Mouse (Mus musculus) lung, embryonic 15.5 days (tissue): ENCODE measurements around the gene Dab2ip. TPM values are rescaled to one million over a fixed set of nuclear protein-coding genes. Genes with fewer than 3 reads are reported as not detected.

Experiments used
- ATAC-seq: fragments of 200-750 bp; cut with Nextera tagmentation; 2 replicates; pipeline ENCODE4 v1.8.0; 2017; ENCODE audit warnings: moderate number of reproducible peaks, borderline replicate concordance; ENCODE audit not compliant: low FRiP score, low TSS enrichment; ENCODE audit errors: extremely low read depth
- H3K27ac ChIP-seq: fragments of 300-500 bp; sonication (generic); 2 replicates; pipeline ENCODE4 v1.5.1; 2015; ENCODE audit warnings: moderate library complexity, mild to moderate bottlenecking, inconsistent platforms
- H3K27me3 ChIP-seq: fragments of 300-500 bp; sonication (generic); 2 replicates; pipeline ENCODE4 v1.6.1; 2015; ENCODE audit warnings: inconsistent platforms
- H3K36me3 ChIP-seq: fragments of 300-500 bp; sonication (generic); 2 replicates; pipeline ENCODE4 v1.6.1; 2015; ENCODE audit warnings: inconsistent platforms
- H3K4me1 ChIP-seq: fragments of 300-500 bp; sonication (generic); 2 replicates; pipeline ENCODE4 v1.6.1; 2015; ENCODE audit warnings: inconsistent platforms
- H3K4me2 ChIP-seq: fragments of 300-500 bp; sonication (generic); 2 replicates; pipeline ENCODE4 v1.6.1; 2015; ENCODE audit warnings: inconsistent platforms, mild to moderate bottlenecking, moderate library complexity
- H3K4me3 ChIP-seq: fragments of 300-500 bp; sonication (generic); 2 replicates; pipeline ENCODE4 v1.5.1; 2015; ENCODE audit warnings: mild to moderate bottlenecking, inconsistent platforms
- H3K9ac ChIP-seq: fragments of 300-500 bp; sonication (generic); 2 replicates; pipeline ENCODE4 v1.6.1; 2015; ENCODE audit warnings: inconsistent platforms
- H3K9me3 ChIP-seq: fragments of 300-500 bp; sonication (generic); 2 replicates; pipeline ENCODE4 v1.6.1; 2016; ENCODE audit warnings: inconsistent platforms
- WGBS: fragments of 180-500 bp; shearing (Covaris S2); methylation state at CpG from one replicate; pipeline ENCODE4 v1.1.7; 2015; 5-methylcytosine and 5-hydroxymethylcytosine counted together
- polyA plus RNA-seq: library from polyadenylated mRNA; unstranded; fragments of >200 nt; fragmentation: Nextera tagmentation; extraction: Ambion mirVana; gene quantifications from 2 replicates; pipeline ENCODE4 v1.2.1, GENCODE M21; 2015

Dab2ip gene
- polyA plus RNA-seq, 1 experiment from 2014 or later, result 54.2 TPM

DNA sequence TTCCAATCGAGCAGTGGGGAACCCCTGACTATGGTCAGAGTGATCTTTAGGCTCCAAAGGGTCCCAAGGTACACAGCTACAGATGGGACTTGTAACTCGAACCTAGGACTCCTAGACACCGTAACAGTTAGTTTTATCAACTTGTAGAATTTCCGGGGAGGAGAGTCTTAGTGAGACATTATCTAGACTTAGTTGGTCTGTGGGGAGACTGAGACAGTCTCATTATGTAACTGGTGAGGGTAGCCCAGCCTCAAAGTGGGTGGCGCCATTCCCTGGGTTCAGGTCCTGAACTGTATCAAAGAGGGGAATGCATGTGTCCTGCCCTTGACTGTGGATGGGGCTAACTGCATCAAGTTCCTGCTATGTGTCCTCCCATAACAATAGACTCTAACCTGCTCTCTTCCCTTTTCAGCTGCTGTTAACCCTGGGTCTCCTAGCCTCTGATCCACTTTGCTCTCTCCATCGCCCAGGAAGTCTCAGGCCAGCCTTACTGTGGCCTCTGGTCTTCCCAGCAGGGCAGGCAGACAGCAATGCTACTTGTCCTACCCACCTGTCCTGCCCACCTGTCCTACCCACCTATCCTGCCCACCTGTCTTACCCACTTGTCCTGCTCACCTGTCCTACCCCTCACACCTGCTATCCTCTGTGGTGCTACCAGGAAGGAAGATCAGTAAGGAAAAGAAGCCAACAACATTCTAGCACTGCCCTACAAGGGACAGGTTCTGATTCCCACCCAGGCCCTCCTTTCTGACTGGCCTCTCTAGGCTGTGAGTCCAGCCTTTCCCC, 7.2 kb downstream of the Dab2ip start:
- Histone ChIP-seq H3K27ac (no peak overlapping the region), H3K9me3 (no peaks in the 10 kb centered on the region), H3K27me3 (no peaks in the 10 kb centered on the region), H3K4me3 (no peak overlapping the region), H3K4me1 (peaks cover 6% of the 10 kb centered on the region), H3K36me3 (no peaks in the 10 kb centered on the region), H3K4me2 (no peak overlapping the region), H3K9ac (no peak overlapping the region)
- 79% methylated on average over 6 of the region's 6 CpGs for WGBS
- ATAC-seq, result no peak

DNA sequence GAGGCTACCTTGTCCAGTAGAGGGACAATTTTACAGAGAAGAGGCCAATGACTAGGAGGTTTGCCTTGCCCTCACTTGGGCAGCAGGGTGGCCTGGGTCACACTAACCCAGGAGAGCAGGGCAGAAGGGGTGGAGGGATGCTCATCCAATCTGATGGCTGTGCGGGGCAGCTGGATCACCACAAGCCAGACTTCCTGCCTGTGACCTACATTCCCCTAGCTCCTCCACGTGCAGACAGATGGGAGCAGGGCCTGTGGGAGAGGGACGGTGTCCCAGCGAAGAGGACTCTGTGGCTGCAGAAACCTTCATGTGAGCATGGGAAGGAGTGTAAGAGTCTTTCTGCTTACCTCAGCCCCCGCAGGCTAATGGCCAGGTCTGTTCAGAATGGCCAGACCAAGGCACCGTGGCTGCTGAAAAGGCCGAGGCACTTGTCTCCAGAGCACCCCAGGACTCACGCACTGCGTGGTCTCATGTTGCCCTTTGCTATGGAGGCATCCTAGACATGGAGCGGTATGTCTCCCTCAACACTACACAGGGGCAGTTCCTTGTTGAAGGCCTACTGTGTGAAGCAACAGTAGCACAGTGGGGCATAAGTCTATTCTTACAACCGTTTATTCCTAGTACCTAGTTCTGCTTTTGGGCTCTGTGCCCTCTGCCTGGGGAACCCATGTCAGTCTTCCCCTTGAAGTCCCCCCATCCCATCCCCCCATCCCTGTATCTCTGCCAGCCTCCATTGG, 9.1 kb downstream of the Dab2ip start:
- H3K27me3 ChIP-seq, result no peaks in the 10 kb centered on the region
- no peak for ATAC-seq
- WGBS, result 79% methylated on average over 11 of the region's 11 CpGs

GRCm38 (mm10) chr2:35567694-35568149, 9.7 kb downstream of the Dab2ip start:
- no peak overlapping the region for H3K9ac ChIP-seq
- WGBS, result 59% methylated on average over 4 of the region's 4 CpGs
- H3K4me3 ChIP-seq, result no peak overlapping the region
- H3K9me3 ChIP-seq, result no peaks in the 10 kb centered on the region
- no peaks in the 10 kb centered on the region for H3K36me3 ChIP-seq
- ATAC-seq, result no peak
- no peaks in the 10 kb centered on the region for H3K27me3 ChIP-seq
- peaks cover 6% of the 10 kb centered on the region for H3K4me1 ChIP-seq
- H3K4me2 ChIP-seq, result no peak overlapping the region
- no peak overlapping the region for H3K27ac ChIP-seq

More for the DNA sequence above, 9.1 kb downstream of the Dab2ip start:
- Histone ChIP-seq H3K4me3 (no peak overlapping the region), H3K4me1 (peaks cover 6% of the 10 kb centered on the region), H3K9me3 (no peaks in the 10 kb centered on the region), H3K36me3 (no peaks in the 10 kb centered on the region), H3K4me2 (no peak overlapping the region), H3K27ac (no peak overlapping the region), H3K9ac (no peak overlapping the region)

- ATAC-seq, result no peak
- H3K9ac ChIP-seq, result no peak overlapping the region
- H3K4me1 ChIP-seq, result peaks cover 6% of the 10 kb centered on the region
- no peaks in the 10 kb centered on the region for H3K9me3 ChIP-seq
- 57% methylated on average over 4 of the region's 4 CpGs for WGBS
- no peak overlapping the region for H3K4me3 ChIP-seq
- H3K27me3 ChIP-seq, result 0 out of 2 replicates have a peak, but pooled peaks cover 2% of the 10 kb centered on the region
- H3K4me2 ChIP-seq, result no peak overlapping the region
- H3K27ac ChIP-seq, result no peak overlapping the region
- no peaks in the 10 kb centered on the region for H3K36me3 ChIP-seq
These were observed 12.7 kb downstream of the Dab2ip start for GRCm38 (mm10) chr2:35570743-35571142.

- Histone ChIP-seq H3K9me3 (no peaks in the 10 kb centered on the region), H3K9ac (no peak overlapping the region), H3K36me3 (no peaks in the 10 kb centered on the region), H3K27me3 (0 out of 2 replicates have a peak, but pooled peaks cover 4% of the 10 kb centered on the region), H3K27ac (no peak overlapping the region), H3K4me1 (no peaks in the 10 kb centered on the region), H3K4me3 (no peak overlapping the region), H3K4me2 (no peak overlapping the region)
- no peak; the same call in 1 of the 2 replicates for ATAC-seq
- WGBS, result 23% methylated on average over 1 of the region's 1 CpGs
These were observed 16.6 kb downstream of the Dab2ip start for GRCm38 (mm10) chr2:35574643-35575042.

GRCm38 (mm10) chr2:35576675-35577074, 18.6 kb downstream of the Dab2ip start:
- ATAC-seq, result no peak
- Histone ChIP-seq H3K4me3 (no peak overlapping the region), H3K27me3 (peaks cover 9% of the 10 kb centered on the region; the same call in 1 of the 2 replicates), H3K9me3 (no peaks in the 10 kb centered on the region), H3K9ac (no peak overlapping the region), H3K4me1 (peaks cover 9% of the 10 kb centered on the region; the same call in 1 of the 2 replicates), H3K27ac (no peak overlapping the region), H3K36me3 (no peaks in the 10 kb centered on the region), H3K4me2 (no peak overlapping the region)
- 86% methylated on average over 3 of the region's 3 CpGs for WGBS

- WGBS, result 53% methylated on average over 4 of the region's 4 CpGs
- no peak overlapping the region for H3K27ac ChIP-seq
- H3K4me1 ChIP-seq, result peaks cover 27% of the 10 kb centered on the region
- ATAC-seq, result no peak
- H3K4me3 ChIP-seq, result no peak overlapping the region
- H3K27me3 ChIP-seq, result peaks cover 29% of the 10 kb centered on the region; the same call in 1 of the 2 replicates
- H3K9ac ChIP-seq, result no peak overlapping the region
- no peaks in the 10 kb centered on the region for H3K36me3 ChIP-seq
- H3K4me2 ChIP-seq, result no peak overlapping the region
- no peaks in the 10 kb centered on the region for H3K9me3 ChIP-seq
These were observed 22.0 kb downstream of the Dab2ip start for GRCm38 (mm10) chr2:35580111-35580510.

DNA sequence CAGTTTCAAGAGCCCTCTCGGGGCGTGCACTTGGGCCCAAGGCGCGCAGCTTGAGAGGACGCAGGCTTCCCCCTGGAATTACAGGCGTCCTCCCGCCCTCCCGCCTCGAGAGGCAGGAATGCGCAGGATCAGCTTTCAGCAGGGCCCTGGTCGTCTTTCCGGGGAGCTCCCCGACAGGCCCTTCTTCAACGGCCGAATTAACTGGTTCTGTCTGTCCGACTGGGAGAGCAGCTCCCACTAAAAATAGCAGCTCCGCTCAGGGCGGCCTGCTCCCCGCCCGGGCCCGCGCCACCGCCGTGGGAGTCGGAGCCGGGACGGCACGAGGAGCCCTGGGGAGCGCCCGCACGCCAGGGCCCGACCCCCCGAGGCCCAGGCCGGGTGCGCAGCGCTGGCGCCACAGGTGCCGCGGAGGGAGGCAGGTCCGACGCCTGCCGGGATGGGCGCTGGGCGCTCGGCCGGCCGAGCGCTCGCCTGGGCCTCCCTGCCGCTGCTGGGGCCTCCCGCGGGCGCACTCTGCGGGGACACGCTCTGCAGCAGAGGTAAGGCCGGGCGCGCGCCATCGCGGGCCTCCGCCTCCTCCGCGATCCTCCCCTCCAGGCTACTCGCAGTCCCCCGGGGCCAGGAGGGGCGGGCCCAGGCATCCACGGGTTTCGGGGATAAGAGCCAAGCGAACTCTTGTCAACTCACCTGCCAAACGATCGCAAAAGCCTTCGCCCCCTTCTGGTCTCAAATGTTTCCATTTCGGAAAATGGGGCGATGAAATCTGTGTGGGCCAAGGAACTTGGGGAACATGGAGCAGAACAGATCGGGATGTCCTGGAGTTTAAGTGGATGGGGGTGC, 23.7 kb downstream of the Dab2ip start:
- ATAC-seq, result peak; percentile 60; the same call in 1 of the 2 replicates
- Histone ChIP-seq H3K4me3 (peak overlapping the region; percentile 54), H3K27me3 (peaks cover 25% of the 10 kb centered on the region; the same call in 1 of the 2 replicates), H3K9me3 (no peaks in the 10 kb centered on the region), H3K4me2 (peak overlapping the region; percentile 94), H3K36me3 (no peaks in the 10 kb centered on the region), H3K9ac (peak overlapping the region; percentile 69), H3K4me1 (peaks cover 30% of the 10 kb centered on the region), H3K27ac (peak overlapping the region; percentile 97)
- under 1% methylated on average over 76 of the region's 76 CpGs for WGBS

- no peaks in the 10 kb centered on the region for H3K36me3 ChIP-seq
- WGBS, result 1% methylated on average over 46 of the region's 46 CpGs
- peak overlapping the region; percentile 69 for H3K9ac ChIP-seq
- ATAC-seq, result peak; percentile 71
- peak overlapping the region; percentile 94 for H3K4me2 ChIP-seq
- H3K27ac ChIP-seq, result peak overlapping the region; percentile 97
- peaks cover 36% of the 10 kb centered on the region for H3K4me1 ChIP-seq
- peak overlapping the region; percentile 54 for H3K4me3 ChIP-seq
- no peaks in the 10 kb centered on the region for H3K9me3 ChIP-seq
- peaks cover 25% of the 10 kb centered on the region; the same call in 1 of the 2 replicates for H3K27me3 ChIP-seq
These were observed 24.4 kb downstream of the Dab2ip start for GRCm38 (mm10) chr2:35582341-35582941.

GRCm38 (mm10) chr2:35583406-35583805, 25.3 kb downstream of the Dab2ip start:
- Histone ChIP-seq H3K4me3 (peak overlapping the region; percentile 54), H3K36me3 (no peaks in the 10 kb centered on the region), H3K27ac (peak overlapping the region; percentile 97), H3K4me2 (peak overlapping the region; percentile 94), H3K27me3 (peaks cover 25% of the 10 kb centered on the region; the same call in 1 of the 2 replicates), H3K9ac (0 out of 2 replicates have a peak overlapping the region, but pooled peaks have one; percentile 69), H3K9me3 (no peaks in the 10 kb centered on the region), H3K4me1 (peaks cover 46% of the 10 kb centered on the region)
- peak; percentile 20; the same call in 1 of the 2 replicates for ATAC-seq
- WGBS, result 50% methylated on average over 5 of the region's 5 CpGs

GRCm38 (mm10) chr2:35584011-35584410, 25.9 kb downstream of the Dab2ip start:
- H3K4me1 ChIP-seq, result peaks cover 52% of the 10 kb centered on the region

More at GRCm38 (mm10) chr2:35584011-35584410, 25.9 kb downstream of the Dab2ip start:
- H3K4me3 ChIP-seq, result peak overlapping the region; percentile 54
- H3K27me3 ChIP-seq, result peaks cover 25% of the 10 kb centered on the region; the same call in 1 of the 2 replicates
- WGBS, result 72% methylated on average over 3 of the region's 3 CpGs
- peak overlapping the region; percentile 44; the same call in 1 of the 2 replicates for H3K27ac ChIP-seq
- H3K9ac ChIP-seq, result no peak overlapping the region
- ATAC-seq, result no peak
- H3K4me2 ChIP-seq, result peak overlapping the region; percentile 94
- H3K36me3 ChIP-seq, result no peaks in the 10 kb centered on the region
- H3K9me3 ChIP-seq, result no peaks in the 10 kb centered on the region
